Mouse (Mus musculus): Measurements from ENCODE around the gene Rtl6. TPM values are rescaled to one million over a fixed set of nuclear protein-coding genes. Genes with fewer than 3 reads are reported as not detected.
A peak's percentile ranks its signal among the peaks of the same experiment; 100 is the strongest.

The Rtl6 gene
- polyA plus RNA-seq (2016; fragmentation: Nextera tagmentation; extraction: Ambion mirVana): 18.7 and 27.1 TPM in 2 replicates

- 12% methylated on average over 59 of the region's 59 CpGs for WGBS
- 0 out of 2 replicates have a peak, but pooled peaks cover 8% of the 10 kb centered on the region for H3K27me3 ChIP-seq (ENCODE audit: low read depth, poor library complexity, severe bottlenecking)
- H3K4me1 ChIP-seq: peaks cover 57% of the 10 kb centered on the region
- H3K9me3 ChIP-seq (replicated peaks): peaks cover 2% of the 10 kb centered on the region; the same call in 1 of the 2 replicates
- DNase-seq (ENCODE audit: low spot score): peak; percentile 93
- H3K4me3 ChIP-seq: peak within 1 kb of the TSS; percentile 77
- H3K27ac ChIP-seq: peak within 1 kb of the TSS; percentile 96
- H3K36me3 ChIP-seq: peaks cover 41% of the 10 kb centered on the region
Measured at GRCm38 (mm10) chr15:84557189-84557921, at the start of gene Rtl6. Gene Rtl6, minus strand, starts transcription at chr15:84557823.

GRCm38 (mm10) chr15:84603267-84603963 is 45.8 kb upstream of the Rtl6 start:
- WGBS: 38% methylated on average over 8 of the region's 8 CpGs
- Histone ChIP-seq H3K27me3 (ENCODE audit: low read depth, poor library complexity, severe bottlenecking) (no peaks in the 10 kb centered on the region), H3K27ac (peak overlapping the region; percentile 56), H3K4me1 (peaks cover 40% of the 10 kb centered on the region), H3K36me3 (no peaks in the 10 kb centered on the region), H3K9me3 (replicated peaks) (peaks cover 2% of the 10 kb centered on the region; the same call in 1 of the 2 replicates), H3K4me3 (no peak overlapping the region)
- DNase-seq (ENCODE audit: low spot score): no peak

- Histone ChIP-seq H3K27ac (no peak overlapping the region), H3K36me3 (no peaks in the 10 kb centered on the region), H3K4me3 (no peak overlapping the region), H3K9me3 (replicated peaks) (no peaks in the 10 kb centered on the region), H3K4me1 (peaks cover 43% of the 10 kb centered on the region), H3K27me3 (ENCODE audit: low read depth, poor library complexity, severe bottlenecking) (no peaks in the 10 kb centered on the region)
- no peak for DNase-seq (ENCODE audit: low spot score)
- 79% methylated on average over 9 of the region's 9 CpGs for WGBS
Measured at GRCm38 (mm10) chr15:84600977-84601595, 43.5 kb upstream of the Rtl6 start.

- no peak for DNase-seq (ENCODE audit: low spot score)
Measured at GRCm38 (mm10) chr15:84598911-84599310, 41.3 kb upstream of the Rtl6 start.

GRCm38 (mm10) chr15:84597816-84598215 is 40.2 kb upstream of the Rtl6 start:
- no peak overlapping the region for H3K27ac ChIP-seq
- no peaks in the 10 kb centered on the region for H3K9me3 ChIP-seq (replicated peaks)
- DNase-seq (ENCODE audit: low spot score): no peak
- no peaks in the 10 kb centered on the region for H3K27me3 ChIP-seq (ENCODE audit: low read depth, poor library complexity, severe bottlenecking)
- peaks cover 51% of the 10 kb centered on the region for H3K4me1 ChIP-seq
- H3K36me3 ChIP-seq: no peaks in the 10 kb centered on the region
- no peak overlapping the region for H3K4me3 ChIP-seq
- WGBS: 93% methylated on average over 1 of the region's 1 CpGs

More at GRCm38 (mm10) chr15:84598911-84599310, 41.3 kb upstream of the Rtl6 start:
- no peak overlapping the region for H3K4me3 ChIP-seq
- no peak overlapping the region for H3K27ac ChIP-seq
- H3K36me3 ChIP-seq: no peaks in the 10 kb centered on the region
- peaks cover 51% of the 10 kb centered on the region for H3K4me1 ChIP-seq
- H3K9me3 ChIP-seq (replicated peaks): no peaks in the 10 kb centered on the region
- H3K27me3 ChIP-seq (ENCODE audit: low read depth, poor library complexity, severe bottlenecking): no peaks in the 10 kb centered on the region
- 87% methylated on average over 2 of the region's 2 CpGs for WGBS

- Histone ChIP-seq H3K4me3 (no peak overlapping the region), H3K27me3 (ENCODE audit: low read depth, poor library complexity, severe bottlenecking) (no peaks in the 10 kb centered on the region), H3K4me1 (peaks cover 53% of the 10 kb centered on the region)
Measured at GRCm38 (mm10) chr15:84597021-84597420, 39.4 kb upstream of the Rtl6 start.

GRCm38 (mm10) chr15:84595241-84595945 is 37.8 kb upstream of the Rtl6 start:
- DNase-seq (ENCODE audit: low spot score): no peak
- peak overlapping the region; percentile 10; the same call in 1 of the 2 replicates for H3K27ac ChIP-seq
- 73% methylated on average over 9 of the region's 9 CpGs for WGBS

More at GRCm38 (mm10) chr15:84597021-84597420, 39.4 kb upstream of the Rtl6 start:
- no peaks in the 10 kb centered on the region for H3K36me3 ChIP-seq
- no peaks in the 10 kb centered on the region for H3K9me3 ChIP-seq (replicated peaks)
- no peak for DNase-seq (ENCODE audit: low spot score)
- no peak overlapping the region for H3K27ac ChIP-seq

GRCm38 (mm10) chr15:84593514-84593913 is 35.9 kb upstream of the Rtl6 start:
- 35% methylated on average over 9 of the region's 9 CpGs for WGBS
- no peaks in the 10 kb centered on the region for H3K36me3 ChIP-seq
- peaks cover 5% of the 10 kb centered on the region; the same call in 1 of the 2 replicates for H3K27me3 ChIP-seq (ENCODE audit: low read depth, poor library complexity, severe bottlenecking)
- peak overlapping the region; percentile 1; the same call in 1 of the 2 replicates for H3K27ac ChIP-seq
- H3K9me3 ChIP-seq (replicated peaks): no peaks in the 10 kb centered on the region
- no peak overlapping the region for H3K4me3 ChIP-seq
- peaks cover 55% of the 10 kb centered on the region for H3K4me1 ChIP-seq
- DNase-seq (ENCODE audit: low spot score): peak; percentile 57

More at GRCm38 (mm10) chr15:84595241-84595945, 37.8 kb upstream of the Rtl6 start:
- Histone ChIP-seq H3K9me3 (replicated peaks) (no peaks in the 10 kb centered on the region), H3K27me3 (ENCODE audit: low read depth, poor library complexity, severe bottlenecking) (peaks cover 5% of the 10 kb centered on the region; the same call in 1 of the 2 replicates), H3K4me3 (no peak overlapping the region), H3K4me1 (peaks cover 61% of the 10 kb centered on the region), H3K36me3 (no peaks in the 10 kb centered on the region)

- WGBS: 56% methylated on average over 5 of the region's 5 CpGs
- no peak for DNase-seq (ENCODE audit: low spot score)
Measured at GRCm38 (mm10) chr15:84592240-84592639, 34.6 kb upstream of the Rtl6 start.

GRCm38 (mm10) chr15:84591573-84592139 is 34.0 kb upstream of the Rtl6 start:
- Histone ChIP-seq H3K4me3 (no peak overlapping the region), H3K27ac (peak overlapping the region; percentile 43; the same call in 1 of the 2 replicates), H3K4me1 (peaks cover 57% of the 10 kb centered on the region), H3K27me3 (ENCODE audit: low read depth, poor library complexity, severe bottlenecking) (peaks cover 5% of the 10 kb centered on the region; the same call in 1 of the 2 replicates), H3K36me3 (no peaks in the 10 kb centered on the region), H3K9me3 (replicated peaks) (no peaks in the 10 kb centered on the region)
- 22% methylated on average over 13 of the region's 13 CpGs for WGBS
- DNase-seq (ENCODE audit: low spot score): no peak

More at GRCm38 (mm10) chr15:84592240-84592639, 34.6 kb upstream of the Rtl6 start:
- H3K36me3 ChIP-seq: no peaks in the 10 kb centered on the region
- peak overlapping the region; percentile 43; the same call in 1 of the 2 replicates for H3K27ac ChIP-seq
- H3K4me1 ChIP-seq: peaks cover 57% of the 10 kb centered on the region
- no peaks in the 10 kb centered on the region for H3K9me3 ChIP-seq (replicated peaks)
- peaks cover 5% of the 10 kb centered on the region; the same call in 1 of the 2 replicates for H3K27me3 ChIP-seq (ENCODE audit: low read depth, poor library complexity, severe bottlenecking)
- no peak overlapping the region for H3K4me3 ChIP-seq

- Histone ChIP-seq H3K27ac (no peak overlapping the region; the same call in 1 of the 2 replicates), H3K36me3 (no peaks in the 10 kb centered on the region), H3K27me3 (ENCODE audit: low read depth, poor library complexity, severe bottlenecking) (peaks cover 5% of the 10 kb centered on the region; the same call in 1 of the 2 replicates), H3K4me1 (peaks cover 31% of the 10 kb centered on the region), H3K4me3 (no peak overlapping the region), H3K9me3 (replicated peaks) (no peaks in the 10 kb centered on the region)
- DNase-seq (ENCODE audit: low spot score): no peak
- 79% methylated on average over 4 of the region's 4 CpGs for WGBS
Measured at GRCm38 (mm10) chr15:84588371-84588821, 30.8 kb upstream of the Rtl6 start.

GRCm38 (mm10) chr15:84578607-84579006 is 21.0 kb upstream of the Rtl6 start:
- DNase-seq (ENCODE audit: low spot score): no peak
- H3K27ac ChIP-seq: no peak overlapping the region
- H3K36me3 ChIP-seq: no peaks in the 10 kb centered on the region
- no peaks in the 10 kb centered on the region for H3K9me3 ChIP-seq (replicated peaks)
- 91% methylated on average over 1 of the region's 1 CpGs for WGBS
- no peak overlapping the region for H3K4me3 ChIP-seq
- H3K4me1 ChIP-seq: no peaks in the 10 kb centered on the region
- H3K27me3 ChIP-seq (ENCODE audit: low read depth, poor library complexity, severe bottlenecking): no peaks in the 10 kb centered on the region
